Mouse (Mus musculus) spleen, embryonic (tissue): Measurements from ENCODE around the gene Ephb2.

Experiments
- CTCF ChIA-PET: fragments of 350-600 bp; sonication (Branson Sonifier 250); formaldehyde crosslinking; loops from one replicate; lab custom pipeline; 2022; lab: Charles Lee

The Ephb2 gene

GRCm38 (mm10) chr4:136602568-136602967 lies 233.2 kb downstream of the Ephb2 start, which contains the start of gene Kdm1a:
Gene Kdm1a, minus strand, starts transcription at chr4:136602723.
- CTCF ChIA-PET, result no interaction called here

- CTCF ChIA-PET, result no interaction called here
Measured at GRCm38 (mm10) chr4:136602018-136602554, 233.7 kb downstream of the Ephb2 start.

- CTCF ChIA-PET, result no interaction called here
Measured at GRCm38 (mm10) chr4:136601476-136601875, 234.3 kb downstream of the Ephb2 start.

- CTCF ChIA-PET, result interaction anchor here (0.6 kb wide), 1 partner anchor 1007 kb away, joined by 10 read pairs; no protein-coding TSS in a partner anchor
Measured at GRCm38 (mm10) chr4:136600536-136600935, 235.3 kb downstream of the Ephb2 start.

- CTCF ChIA-PET, result interaction anchor here (0.6 kb wide), 1 partner anchor 1007 kb away, joined by 10 read pairs; no protein-coding TSS in a partner anchor
Measured at GRCm38 (mm10) chr4:136599869-136600268, 235.9 kb downstream of the Ephb2 start.

GRCm38 (mm10) chr4:136598268-136598876 lies 237.4 kb downstream of the Ephb2 start:
- CTCF ChIA-PET, result interaction anchor here (0.7 kb wide), 1 partner anchor 405 kb away, joined by 3 read pairs; no protein-coding TSS in a partner anchor
